Mouse (Mus musculus): ENCODE results near the gene Gm11549.

Gene Gm11549

DNA sequence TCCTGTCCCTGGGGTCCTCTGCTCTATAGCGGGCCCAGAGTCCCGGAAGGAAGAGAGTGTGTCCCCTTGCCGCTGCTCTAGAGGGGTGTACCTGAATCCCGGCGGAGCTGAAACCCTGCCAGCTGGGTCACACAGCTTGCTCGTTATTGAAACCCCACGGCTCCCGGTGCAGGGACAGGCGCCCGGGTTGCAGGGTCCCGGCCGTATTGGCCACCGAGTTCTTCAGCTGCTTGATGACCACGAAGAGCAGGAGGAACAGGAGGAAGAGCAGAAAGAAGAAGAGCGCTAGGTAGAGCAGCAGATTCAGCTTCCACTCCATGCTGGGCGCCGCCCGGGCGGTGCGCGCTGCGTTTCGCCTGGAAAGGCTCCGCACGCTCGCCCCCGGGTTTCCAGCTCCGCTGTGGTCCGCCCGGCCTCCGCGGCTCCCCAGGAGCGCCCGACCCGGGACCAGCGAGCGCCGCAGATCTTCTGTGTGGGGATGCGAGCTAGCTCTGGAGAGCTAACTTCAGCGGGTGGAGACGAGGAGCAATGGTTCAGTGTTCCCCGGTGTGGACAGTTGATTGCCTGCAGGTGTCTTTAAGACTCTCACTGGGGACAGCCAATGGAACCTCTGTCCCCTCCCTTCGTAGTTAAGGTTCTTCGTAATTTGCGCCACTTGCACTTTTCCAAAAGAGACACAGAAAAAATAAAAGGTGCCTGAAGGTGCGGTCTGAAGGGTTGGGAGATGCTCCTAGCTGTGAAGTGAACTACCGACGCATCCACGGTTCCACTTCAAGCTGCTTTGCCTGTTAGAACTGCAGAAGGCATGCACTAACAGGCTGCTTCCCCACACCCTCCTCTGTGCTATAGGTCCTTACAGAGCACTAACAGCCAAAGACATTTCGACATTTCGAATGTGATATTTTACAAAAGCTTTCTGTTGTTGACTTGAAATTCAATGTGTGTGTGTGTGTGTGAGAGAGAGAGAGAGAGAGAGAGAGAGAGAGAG lies at the start of gene Gm11549:
TSS of gene Gm11549 (minus strand) at position 741 of the 988 bp plus-strand sequence.
- DNase-seq (ENCODE audit: low read depth, low spot score) = peak; percentile 25

DNA sequence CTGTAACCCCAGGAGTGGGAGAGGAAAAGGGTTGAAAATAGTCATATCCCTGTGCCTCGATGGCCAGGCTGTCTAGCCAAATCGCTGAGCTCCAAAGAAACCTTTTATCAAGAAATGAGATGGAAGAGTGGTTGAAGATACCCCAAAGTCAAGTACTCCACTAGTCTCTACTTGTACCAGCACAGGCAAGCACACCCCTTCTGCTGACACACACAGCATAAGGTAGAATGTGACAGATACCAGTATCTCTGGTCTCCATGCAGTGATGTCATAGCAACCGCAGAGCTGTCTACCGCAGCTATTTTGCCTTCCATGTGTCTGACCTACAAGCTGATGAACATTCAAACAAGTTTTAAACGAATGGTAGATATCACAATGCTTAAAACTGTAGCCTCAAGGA lies 48.2 kb upstream of the Gm11549 start:
- no peak for DNase-seq (ENCODE audit: low read depth, low spot score)

DNA sequence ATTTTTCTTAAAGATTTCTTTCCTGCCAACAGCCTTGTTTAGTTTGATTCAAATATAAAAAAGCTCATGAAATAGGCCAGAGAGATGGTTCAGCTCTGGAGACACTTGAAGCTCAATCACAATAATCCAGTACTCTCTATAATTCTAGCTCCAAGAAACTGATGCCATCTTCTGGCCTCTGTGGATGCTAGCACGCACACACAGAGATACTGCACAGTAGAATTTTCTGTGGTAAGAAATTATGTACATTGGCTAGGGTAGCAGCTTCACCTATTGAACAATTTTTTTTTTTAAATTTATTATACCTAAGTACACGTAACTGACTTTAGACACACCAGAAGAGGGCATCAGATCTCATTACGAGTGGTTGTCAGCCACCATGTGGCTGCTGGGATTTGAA lies 42.1 kb upstream of the Gm11549 start:
- no peak for DNase-seq (ENCODE audit: low read depth, low spot score)

DNA sequence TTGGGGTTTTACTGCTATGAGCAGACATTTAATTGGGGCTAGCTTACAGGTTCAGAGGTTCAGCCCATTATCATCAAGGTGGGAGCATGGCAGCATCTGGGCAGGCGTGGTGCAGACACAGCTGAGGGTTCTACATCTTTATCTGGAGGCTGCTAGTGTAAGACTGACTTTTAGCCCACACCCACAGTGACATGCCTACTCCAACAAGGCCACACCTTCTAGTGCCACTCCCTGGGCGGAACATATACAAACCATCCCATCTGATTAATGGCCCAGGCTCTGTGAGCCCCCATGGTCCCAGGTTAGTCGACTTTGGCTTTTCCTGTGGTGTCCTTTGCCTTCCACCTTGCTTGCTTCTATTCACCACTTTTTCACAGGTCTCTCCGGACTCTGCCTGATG lies 38.0 kb upstream of the Gm11549 start:
- DNase-seq (ENCODE audit: low read depth, low spot score) = no peak

DNA sequence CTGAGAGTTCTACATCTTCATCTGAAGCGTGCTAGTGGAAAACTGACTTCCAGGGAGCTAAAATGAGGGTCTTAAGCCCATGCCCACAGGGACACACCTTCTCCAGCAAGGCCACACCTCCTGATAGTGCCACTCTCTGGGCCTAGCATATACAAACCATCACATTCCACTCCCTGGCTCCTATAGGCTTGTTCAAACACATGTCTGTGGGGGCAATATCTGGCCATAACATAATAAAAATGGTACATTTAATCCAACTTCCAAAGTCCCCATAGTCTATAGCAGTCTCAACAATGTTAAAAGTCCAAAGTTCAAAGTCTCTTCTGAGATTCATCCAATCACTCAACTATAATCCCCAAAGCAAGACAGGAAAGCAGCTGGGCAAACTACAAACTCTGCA lies 36.0 kb upstream of the Gm11549 start:
- DNase-seq (ENCODE audit: low read depth, low spot score) = no peak

DNA sequence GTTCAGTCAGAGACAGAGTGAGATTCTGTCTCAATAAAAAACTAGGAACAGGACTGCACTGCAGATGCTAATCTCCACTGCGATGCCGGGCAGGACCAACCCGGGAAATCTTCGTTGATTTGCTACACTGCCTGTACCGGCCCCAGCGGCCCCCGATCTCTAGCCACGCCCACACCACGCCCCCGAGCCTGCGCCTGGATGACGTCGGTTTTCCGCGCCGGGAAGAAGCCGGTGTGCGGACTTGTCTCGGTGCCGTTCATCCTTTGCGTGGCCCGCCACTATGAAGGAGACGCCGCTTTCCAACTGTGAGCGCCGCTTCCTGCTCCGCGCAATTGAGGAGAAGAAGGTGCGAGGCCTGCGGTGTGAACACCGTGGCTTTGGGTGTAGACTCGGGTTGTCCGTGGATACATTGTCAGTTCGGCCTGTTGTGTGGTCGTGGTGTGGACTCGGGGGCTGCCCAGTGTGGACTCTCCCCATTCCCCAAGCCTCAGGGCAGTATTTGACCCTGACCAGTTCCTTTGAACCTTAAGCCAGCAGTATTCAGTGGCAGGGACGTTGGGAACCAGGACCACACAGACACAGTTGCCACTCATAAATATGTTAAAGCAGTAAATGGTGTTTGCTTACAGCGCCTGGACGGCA lies 30.9 kb upstream of the Gm11549 start, which contains the start of gene Exosc9:
TSS of gene Exosc9 (plus strand) at position 201 of the 642 bp plus-strand sequence.
- peak; percentile 82 for DNase-seq (ENCODE audit: low read depth, low spot score)

DNA sequence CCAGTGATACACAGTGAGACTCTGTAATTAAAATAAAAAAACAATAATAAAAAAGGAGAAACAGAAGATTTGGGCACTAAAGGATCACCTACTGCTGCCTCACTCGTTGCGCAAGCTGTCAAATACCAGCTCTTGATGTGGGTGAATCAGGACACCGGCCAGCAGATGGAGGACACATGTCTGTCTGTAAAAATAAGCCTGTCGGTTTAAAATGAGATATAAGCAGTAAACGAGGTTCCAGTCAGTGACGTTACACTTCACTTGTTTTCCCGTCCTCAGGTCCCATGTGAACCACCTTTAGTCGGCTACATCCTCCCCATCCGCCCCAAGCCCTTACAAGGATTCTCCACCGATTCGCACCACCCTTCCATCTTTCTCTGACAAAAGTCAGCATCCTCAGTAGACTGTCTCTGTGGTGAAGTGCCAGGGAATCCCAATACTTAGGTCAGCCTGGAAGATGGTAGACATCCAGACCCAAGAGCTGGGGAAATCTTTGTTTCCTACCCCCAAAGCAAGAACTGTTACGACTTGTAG lies 30.3 kb upstream of the Gm11549 start:
- DNase-seq (ENCODE audit: low read depth, low spot score) = no peak

DNA sequence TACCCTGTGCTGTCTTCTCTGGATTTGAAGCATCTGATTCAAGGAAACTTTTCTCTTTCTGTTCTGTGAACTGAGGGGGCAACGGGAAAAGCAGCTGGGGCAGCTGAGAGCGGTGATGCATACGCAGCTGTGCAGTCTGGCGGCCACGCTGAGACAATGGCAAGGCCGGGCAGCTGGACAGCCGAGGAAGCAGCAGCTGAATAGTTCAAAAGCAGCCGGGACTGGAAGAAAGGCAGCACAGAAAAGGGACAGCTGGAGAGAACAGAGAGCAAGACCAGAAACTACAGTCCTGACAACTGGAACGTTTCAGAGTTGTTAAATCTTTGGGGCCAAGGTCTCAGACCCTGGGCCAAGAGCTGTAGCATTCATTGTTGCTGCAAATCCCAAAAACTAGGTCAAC lies 29.7 kb upstream of the Gm11549 start:
- no peak for DNase-seq (ENCODE audit: low read depth, low spot score)

DNA sequence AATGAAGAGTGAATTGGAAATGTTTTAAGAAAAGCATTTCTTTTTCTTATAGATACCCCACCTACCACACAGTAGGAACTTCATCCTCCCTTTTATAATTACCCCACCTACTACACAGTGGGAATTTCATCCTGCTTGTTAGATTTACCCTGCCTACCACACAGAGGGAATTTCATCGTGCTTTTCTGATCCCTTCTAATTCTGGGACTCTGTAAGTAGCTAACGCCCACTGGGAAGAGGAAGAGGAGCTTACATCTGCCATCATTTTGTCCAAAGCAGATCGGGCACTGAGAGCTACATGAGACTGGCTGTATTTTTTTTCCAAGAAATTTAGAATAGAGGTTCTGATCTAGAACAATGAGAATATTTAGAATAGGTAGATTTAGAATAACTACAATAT lies 23.3 kb upstream of the Gm11549 start:
- DNase-seq (ENCODE audit: low read depth, low spot score) = no peak

DNA sequence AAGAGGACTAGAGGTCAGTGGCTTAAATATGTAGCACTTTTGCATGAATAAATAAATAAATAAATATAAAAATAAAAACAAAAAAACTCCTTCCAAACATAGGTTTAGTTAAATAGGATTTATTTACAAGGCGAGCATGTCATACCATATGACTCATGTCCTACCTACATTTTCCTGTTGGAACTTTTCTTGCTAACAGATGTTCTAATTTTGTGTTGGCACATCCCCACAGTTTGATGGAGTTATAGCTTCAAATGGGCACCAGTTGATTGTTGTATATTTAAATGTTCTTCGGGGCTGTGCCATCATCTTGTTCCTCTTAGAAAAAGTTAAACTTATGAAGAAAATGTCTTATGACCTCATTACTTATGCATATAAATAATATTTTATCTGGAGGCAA lies 19.8 kb upstream of the Gm11549 start:
- no peak for DNase-seq (ENCODE audit: low read depth, low spot score)

DNA sequence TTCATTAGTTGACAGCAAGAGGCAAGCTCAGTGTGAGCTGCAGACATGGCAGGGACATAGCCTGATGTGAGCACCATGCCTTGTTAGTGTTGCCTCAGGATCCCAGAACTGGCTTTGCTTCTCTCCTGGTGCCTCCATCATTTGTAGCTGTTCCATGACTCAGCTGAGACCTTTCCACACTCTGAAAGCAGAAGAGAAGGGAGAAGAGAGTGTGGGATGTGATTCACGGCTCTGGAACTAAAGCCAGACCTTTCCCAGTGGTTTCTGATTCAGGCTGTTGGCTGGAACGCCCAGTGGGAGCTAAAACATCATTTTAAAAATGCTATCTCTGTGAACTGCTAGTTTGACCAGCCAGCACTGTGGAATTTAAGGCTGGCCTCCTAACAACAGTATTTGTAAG lies 19.1 kb upstream of the Gm11549 start:
- no peak for DNase-seq (ENCODE audit: low read depth, low spot score)

DNA sequence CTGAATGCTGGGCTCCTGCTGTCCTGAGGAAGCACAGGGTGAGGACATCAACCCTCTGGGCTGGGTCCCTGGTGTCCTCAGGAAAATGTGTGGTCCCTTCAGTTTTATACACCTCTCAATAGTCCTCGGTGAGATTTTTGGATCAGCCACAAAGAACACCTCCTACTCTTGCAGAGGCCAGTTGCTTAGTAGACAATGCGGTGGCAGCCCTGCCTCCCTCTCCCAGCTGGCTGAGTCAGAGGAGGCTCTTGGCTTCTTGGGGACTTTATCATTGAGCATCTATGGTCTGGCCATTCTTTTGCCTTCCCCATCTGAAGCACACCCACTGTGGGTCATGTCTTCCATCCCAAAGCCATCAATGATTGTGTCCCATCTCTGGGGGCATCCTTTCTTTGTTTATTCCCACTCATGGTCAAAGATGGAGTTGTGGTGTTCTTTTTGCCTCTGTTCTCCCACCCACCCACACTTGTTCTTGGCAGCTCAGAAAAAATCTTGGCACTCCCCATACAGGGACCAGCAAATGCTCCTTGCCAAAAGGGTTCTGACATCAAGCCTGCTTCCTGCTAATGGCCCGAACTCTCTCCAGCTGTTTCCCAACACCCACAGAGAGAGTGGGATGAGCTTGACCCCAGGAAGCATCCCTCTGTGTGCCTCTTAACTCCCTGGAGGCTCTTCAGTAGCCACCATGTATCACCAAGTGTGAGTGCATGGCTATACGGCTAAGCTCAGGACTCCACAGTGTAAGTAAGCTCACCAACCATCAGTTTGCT lies 16.3 kb upstream of the Gm11549 start:
- no peak for DNase-seq (ENCODE audit: low read depth, low spot score)

DNA sequence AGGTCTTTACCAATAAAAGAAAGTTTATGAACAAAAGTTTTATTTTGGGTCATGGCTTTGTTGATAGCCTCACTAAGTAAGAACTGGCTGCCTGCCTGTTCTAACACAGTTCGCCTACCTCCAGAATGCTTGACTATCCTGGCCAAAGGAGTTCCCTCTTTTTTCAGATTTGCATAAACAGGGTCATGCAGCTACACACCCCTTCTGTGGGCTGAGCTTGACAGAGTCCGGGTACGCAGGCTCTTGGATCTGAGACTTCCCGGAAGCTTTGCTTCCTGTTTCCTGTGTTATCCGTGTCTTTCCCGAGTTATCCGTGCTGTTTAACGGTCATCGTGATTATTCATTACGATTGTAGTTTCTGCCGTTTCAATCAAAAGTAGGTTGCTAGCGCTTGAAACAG lies 14.4 kb upstream of the Gm11549 start:
- DNase-seq (ENCODE audit: low read depth, low spot score) = no peak

DNA sequence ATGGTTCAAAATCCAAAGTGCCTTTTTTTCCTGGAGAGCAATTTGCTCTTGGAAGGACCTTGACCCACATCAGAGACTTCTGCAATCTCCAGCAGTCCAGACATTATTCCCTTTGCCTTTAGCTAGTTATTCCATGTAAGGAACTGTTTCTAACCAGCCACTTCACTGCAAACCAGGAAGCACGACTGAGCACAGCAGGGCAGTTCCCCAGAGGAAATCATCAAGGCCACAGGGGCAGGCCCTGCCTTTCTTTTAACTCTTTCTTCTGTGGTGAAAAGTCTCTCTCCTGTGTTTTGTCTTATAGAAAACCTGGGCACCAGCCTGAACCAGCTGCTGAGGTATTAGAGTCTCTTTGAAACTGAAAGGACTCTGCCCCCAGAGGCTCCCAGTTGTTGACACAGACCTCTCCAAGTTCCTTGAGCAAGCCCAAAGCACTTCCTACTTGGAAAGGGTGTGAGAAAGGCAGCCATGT lies 11.6 kb upstream of the Gm11549 start:
- DNase-seq (ENCODE audit: low read depth, low spot score) = peak; percentile 29

DNA sequence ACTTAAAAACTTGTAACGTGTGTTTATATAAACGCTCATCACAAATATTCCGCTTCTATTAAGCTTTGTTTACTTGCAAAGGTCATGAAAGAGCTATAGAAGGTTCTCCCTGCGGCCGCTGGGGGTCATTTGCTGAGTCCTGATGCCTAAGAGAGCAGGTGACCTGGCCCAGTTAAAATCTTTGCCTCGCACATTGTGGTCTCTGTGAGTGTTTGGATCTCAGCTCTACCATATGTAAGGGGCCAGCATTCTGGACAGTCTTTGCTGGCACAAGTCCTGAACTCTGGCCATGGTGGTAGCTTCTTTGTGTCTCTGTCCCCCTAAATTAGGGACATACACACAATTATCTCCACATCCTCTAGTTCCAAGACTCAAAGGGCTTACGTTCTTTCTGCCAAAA lies 11.1 kb upstream of the Gm11549 start:
- no peak for DNase-seq (ENCODE audit: low read depth, low spot score)

DNA sequence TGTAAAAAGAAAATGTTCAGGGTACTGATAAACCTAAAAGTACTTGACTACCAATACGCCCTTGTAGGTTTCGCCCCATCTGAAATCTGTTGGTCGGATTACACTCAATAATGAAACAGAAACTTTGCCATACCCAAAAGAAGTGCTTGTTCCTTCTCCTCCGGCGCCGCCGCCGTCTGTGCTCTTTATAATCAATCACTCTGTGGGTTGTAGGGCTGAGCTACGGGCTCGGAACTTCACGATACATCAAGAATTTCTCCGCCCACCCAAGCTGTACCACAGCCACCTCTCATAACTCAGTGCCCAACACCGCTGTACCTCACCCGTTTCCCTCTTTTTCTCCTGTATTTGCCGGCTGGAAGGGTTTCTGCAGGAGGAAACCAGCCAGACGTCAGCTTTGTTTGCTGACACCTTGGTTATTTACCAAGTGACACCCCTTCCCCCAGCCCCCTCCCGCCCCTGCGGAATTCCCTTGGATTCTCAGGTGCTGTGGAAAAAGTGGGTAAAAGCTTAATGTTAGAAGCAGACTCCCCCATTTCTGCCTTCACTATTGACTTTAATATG lies 10.4 kb upstream of the Gm11549 start:
- DNase-seq (ENCODE audit: low read depth, low spot score) = no peak

DNA sequence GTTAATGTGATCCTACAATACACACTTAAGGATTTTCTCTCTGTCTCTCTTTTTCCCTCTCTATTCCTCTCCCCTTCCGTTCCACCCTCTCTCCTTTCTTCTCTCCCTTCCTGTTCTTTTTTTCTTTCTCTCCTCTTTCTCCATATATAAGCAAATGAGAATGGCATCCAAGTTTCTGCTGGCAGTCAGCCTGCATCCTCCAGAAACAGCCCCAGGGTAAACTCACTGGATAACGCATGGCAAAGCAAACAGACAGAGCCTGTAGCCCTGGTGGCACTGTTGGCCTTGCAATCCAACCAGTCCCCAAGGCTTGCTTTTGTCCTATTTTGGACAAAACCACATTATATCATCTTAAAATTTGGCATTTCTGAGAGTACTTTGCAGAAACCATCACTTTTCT lies 9.6 kb upstream of the Gm11549 start:
- no peak for DNase-seq (ENCODE audit: low read depth, low spot score)

DNA sequence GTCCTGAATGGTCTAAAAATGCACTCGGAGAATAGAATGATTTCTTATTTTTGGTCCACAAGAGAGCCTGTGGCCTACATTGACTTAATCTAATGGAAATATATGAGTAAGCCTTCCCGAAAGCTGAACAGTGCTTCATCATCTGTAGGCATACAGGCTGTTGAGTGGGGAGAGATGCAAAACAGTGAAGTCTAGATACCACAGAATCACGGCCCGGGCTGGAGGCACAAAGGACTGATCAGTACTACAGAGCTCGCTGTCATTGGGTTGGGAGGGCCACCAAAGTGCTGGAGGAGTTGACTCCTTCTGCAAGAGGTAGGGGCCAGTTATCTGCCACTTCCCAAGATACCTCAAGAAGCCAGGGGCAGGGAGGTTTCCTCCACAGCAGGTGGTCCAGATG lies 9.2 kb upstream of the Gm11549 start:
- peak; percentile 44 for DNase-seq (ENCODE audit: low read depth, low spot score)

DNA sequence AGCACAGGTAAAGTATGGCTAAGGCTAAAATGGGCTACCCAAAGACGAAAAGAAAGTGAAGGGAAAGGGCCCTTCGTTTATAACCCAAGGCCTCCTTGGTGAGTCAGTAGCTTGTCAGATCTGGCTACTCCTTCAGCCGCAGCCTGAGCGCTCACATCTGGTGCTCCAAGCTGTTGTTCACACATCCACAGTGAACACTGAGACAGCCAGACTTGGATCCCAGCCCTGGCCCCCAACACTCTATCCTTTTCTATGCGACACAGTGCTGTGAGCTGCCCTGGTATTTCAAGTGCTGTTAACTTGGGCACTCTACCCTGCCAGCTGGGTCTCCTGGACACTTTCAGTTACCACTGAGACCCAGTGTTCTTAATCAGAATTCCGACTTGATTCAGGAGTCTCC lies 8.7 kb upstream of the Gm11549 start:
- no peak for DNase-seq (ENCODE audit: low read depth, low spot score)

DNA sequence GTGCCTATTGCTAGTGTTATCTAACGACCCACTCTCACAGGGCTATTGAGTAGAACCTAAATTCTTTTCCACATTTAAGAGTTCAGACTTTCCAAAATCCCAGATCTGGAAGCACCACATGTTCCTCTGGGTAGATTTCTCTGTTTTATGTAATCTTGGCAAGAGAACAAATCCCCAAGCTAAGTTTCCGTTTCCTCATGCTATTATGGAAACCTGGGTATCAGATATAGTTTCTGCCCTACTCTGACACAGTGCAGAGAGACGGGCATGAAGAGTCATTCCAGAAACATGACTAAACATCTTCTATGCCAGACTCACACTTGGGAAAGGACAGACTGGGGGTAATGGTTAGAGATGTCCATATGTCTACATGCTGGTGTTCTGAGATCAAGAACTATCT lies 2.9 kb upstream of the Gm11549 start:
- no peak for DNase-seq (ENCODE audit: low read depth, low spot score)

DNA sequence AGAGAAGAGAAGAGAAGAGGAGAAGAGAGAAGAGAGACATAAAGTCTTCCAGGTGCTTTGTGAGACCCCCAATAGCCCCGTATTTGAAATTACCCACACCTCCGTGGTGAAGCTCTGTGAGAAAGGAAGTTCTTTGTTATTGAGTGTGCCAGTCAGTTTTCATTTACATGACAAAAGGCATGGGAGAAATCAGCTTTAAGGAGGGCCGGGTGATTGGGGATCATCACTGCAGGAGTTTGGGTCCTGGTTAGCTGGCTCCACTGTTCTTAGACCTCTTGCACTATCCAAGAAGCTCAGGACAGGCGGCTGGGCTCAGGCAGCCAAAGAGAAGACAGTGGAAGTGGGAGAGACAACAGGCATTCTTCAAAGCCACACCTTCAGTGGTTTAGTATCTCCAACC lies 524 bp upstream of the Gm11549 start:
- DNase-seq (ENCODE audit: low read depth, low spot score) = peak; percentile 80
